Mouse (Mus musculus): ENCODE data around the gene Wdr54. TPM values are rescaled to one million over a fixed set of nuclear protein-coding genes. Genes with fewer than 3 reads are reported as not detected.

Wdr54 gene
- total and polyA plus RNA-seq, 3 experiments: 1.9 to 10.3 (median 7.8) TPM

DNA sequence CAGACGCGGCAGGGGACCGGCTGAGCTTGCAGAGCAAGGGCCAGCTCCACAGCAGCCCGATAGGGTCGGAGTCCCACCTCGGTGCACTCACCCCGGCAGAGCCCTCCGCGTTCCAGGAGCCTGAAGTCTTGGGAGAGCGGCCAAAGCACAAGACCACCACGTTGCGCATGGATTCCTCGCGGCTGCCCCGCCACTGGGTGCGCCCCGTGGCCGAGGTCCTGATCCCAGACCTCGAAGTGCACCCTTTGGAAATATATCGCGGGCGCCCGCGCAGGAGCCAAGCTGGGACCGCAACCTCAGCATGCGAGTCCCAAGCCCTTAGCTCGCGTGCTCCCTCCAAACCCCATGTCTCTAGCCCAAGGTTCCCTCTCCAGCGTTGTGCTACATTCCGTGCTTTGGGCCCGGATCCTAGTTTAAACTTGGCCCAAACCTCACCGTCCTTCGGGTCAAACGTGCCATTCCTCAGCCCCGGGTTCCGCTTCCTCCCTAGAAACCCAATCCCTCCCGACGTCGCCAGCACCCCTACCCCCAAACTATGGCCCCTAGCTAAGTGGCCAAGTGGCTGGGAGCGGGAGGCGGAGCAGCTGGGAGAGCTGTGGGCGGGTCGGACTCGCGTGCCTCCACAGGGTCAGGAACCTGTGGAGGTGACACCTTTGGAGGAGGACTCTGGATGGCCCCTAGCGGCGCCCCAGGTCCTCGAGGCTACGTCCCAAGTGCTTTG is 5.9 kb upstream of the Wdr54 start:
- no peak overlapping the region for H3K4me2 ChIP-seq (ENCODE audit: insufficient read depth, low read depth, poor library complexity, severe bottlenecking)
- H3K4me1 ChIP-seq (ENCODE audit: control insufficient read depth in 1 of 2, insufficient read depth in 2 of 2): peaks cover 0 to 17% of the 10 kb centered on the region in 2 experiments; a peak in 2 of 4 replicates
- H3K4me3 ChIP-seq (replicated peaks in 1 of 3; ENCODE audit: low read depth in 2 of 3, low read length in 2 of 3, poor library complexity in 1 of 3): no peak overlapping the region
- H3K27me3 ChIP-seq (replicated peaks): peaks cover 5% of the 10 kb centered on the region
- H3K9ac ChIP-seq (ENCODE audit: insufficient read depth, low read depth): no peak overlapping the region
- H3K27ac ChIP-seq (ENCODE audit: insufficient read depth, low read depth): no peak overlapping the region
- no peaks in the 10 kb centered on the region for H3K9me3 ChIP-seq (replicated peaks; ENCODE audit: low read length)
- no peaks in the 10 kb centered on the region; the same call in none of the 2 replicates for H3K79me2 ChIP-seq (replicated peaks; ENCODE audit: control insufficient read depth, extremely low read depth, insufficient read depth, poor library complexity, severe bottlenecking)
- TF ChIP-seq ELF1 (IDR thresholded peaks at IDR 0.05; ENCODE audit: low read depth, low read length): no peak
- no peak for TF ChIP-seq E2F4 (IDR thresholded peaks at IDR 0.05; ENCODE audit: insufficient replicate concordance, low read depth, low read length)
- TF ChIP-seq ETS1 (conservative IDR thresholded peaks at IDR 0.05; ENCODE audit: low read depth, low read length): no peak
- no peak for DNase-seq (ENCODE audit: extremely low read depth)
- dilution Hi-C loops (cut with MboI; ENCODE audit: extremely low pct_ligation_motif_present, extremely low pct_unique_long_range_greater_than_20kb, low sequenced_read_pairs): no loop called here
- H3K36me3 ChIP-seq (replicated peaks in 1 of 2; ENCODE audit: control insufficient read depth in 1 of 2, insufficient read depth in 1 of 2, low read length in 1 of 2): no peaks in the 10 kb centered on the region
- in situ Hi-C loops (cut with MboI; ENCODE audit: low pct_ligation_motif_present, low pct_unique_long_range_greater_than_20kb, low sequenced_read_pairs): no loop called here

DNA sequence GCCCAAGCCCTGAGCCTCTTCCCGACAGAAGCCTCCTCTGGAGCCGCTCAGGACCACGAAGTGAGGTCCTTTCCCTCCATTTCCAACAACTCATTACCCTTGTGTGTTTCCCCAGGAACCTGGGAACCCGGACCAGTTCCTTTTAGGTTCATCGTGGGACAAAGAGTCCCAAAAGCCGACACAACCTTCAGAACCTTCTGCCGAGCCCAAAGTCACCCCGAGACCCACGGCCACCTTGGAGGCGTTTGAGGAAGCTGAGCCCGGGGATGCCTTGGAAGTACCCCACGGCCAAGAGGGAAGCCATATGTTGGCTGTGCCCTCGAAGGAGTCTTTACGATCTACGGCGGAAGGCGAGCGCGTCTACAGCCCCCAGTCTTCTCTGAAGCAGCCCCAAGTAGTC is 5.2 kb upstream of the Wdr54 start:
- Histone ChIP-seq H3K9me3 (replicated peaks; ENCODE audit: low read length) (no peaks in the 10 kb centered on the region), H3K4me3 (replicated peaks in 1 of 3; ENCODE audit: low read depth in 2 of 3, low read length in 2 of 3, poor library complexity in 1 of 3) (no peak overlapping the region), H3K27me3 (replicated peaks) (peaks cover 5% of the 10 kb centered on the region), H3K4me2 (ENCODE audit: insufficient read depth, low read depth, poor library complexity, severe bottlenecking) (no peak overlapping the region), H3K36me3 (replicated peaks in 1 of 2; ENCODE audit: control insufficient read depth in 1 of 2, insufficient read depth in 1 of 2, low read length in 1 of 2) (no peaks in the 10 kb centered on the region), H3K4me1 (ENCODE audit: control insufficient read depth in 1 of 2, insufficient read depth in 2 of 2) (peaks cover 2 to 16% of the 10 kb centered on the region in 2 experiments; a peak in 3 of 4 replicates), H3K27ac (ENCODE audit: insufficient read depth, low read depth) (no peak overlapping the region), H3K79me2 (replicated peaks; ENCODE audit: control insufficient read depth, extremely low read depth, insufficient read depth, poor library complexity, severe bottlenecking) (no peaks in the 10 kb centered on the region; the same call in 1 of the 2 replicates), H3K9ac (ENCODE audit: insufficient read depth, low read depth) (no peak overlapping the region)
- no peak for DNase-seq (ENCODE audit: extremely low read depth)
- dilution Hi-C loops (cut with MboI; ENCODE audit: extremely low pct_ligation_motif_present, extremely low pct_unique_long_range_greater_than_20kb, low sequenced_read_pairs): no loop called here
- in situ Hi-C loops (cut with MboI; ENCODE audit: low pct_ligation_motif_present, low pct_unique_long_range_greater_than_20kb, low sequenced_read_pairs): no loop called here
- TF ChIP-seq MAX (IDR thresholded peaks at IDR 0.05; ENCODE audit: low read length) (no peak), JUND (conservative IDR thresholded peaks at IDR 0.05; ENCODE audit: low read depth, low read length) (no peak), POLR2A (IDR thresholded peaks at IDR 0.05; ENCODE audit: low read depth, low read length) (no peak), GABPA (IDR thresholded peaks at IDR 0.05; ENCODE audit: insufficient replicate concordance, low read depth, low read length) (no peak), CHD1 (IDR thresholded peaks at IDR 0.05; ENCODE audit: low read depth, low read length) (no peak), RAD21 (IDR thresholded peaks at IDR 0.05; ENCODE audit: low read depth, low read length) (no peak), BHLHE40 (IDR thresholded peaks at IDR 0.05; ENCODE audit: low read depth, low read length) (no peak), POLR2AphosphoS2 (IDR thresholded peaks at IDR 0.05; ENCODE audit: low read depth, low read length) (no peak), IRF4 (IDR thresholded peaks at IDR 0.05; ENCODE audit: low read depth, low read length) (no peak), SMC3 (IDR thresholded peaks at IDR 0.05; ENCODE audit: low read depth, low read length) (no peak), USF2 (conservative IDR thresholded peaks at IDR 0.05; ENCODE audit: low read depth, low read length) (no peak), MAZ (IDR thresholded peaks at IDR 0.05; ENCODE audit: low read depth, low read length) (no peak), ZKSCAN1 (IDR thresholded peaks at IDR 0.05; ENCODE audit: borderline replicate concordance, low read depth, low read length) (no peak), JUN (IDR thresholded peaks at IDR 0.05; ENCODE audit: insufficient read depth, low read depth, low read length) (no peak), CTCF (conservative IDR thresholded peaks at IDR 0.05 in 1 of 2, IDR thresholded peaks at IDR 0.05 in 1 of 2; ENCODE audit: low read depth in 2 of 2, low read length in 2 of 2) (no peak), TCF12 (IDR thresholded peaks at IDR 0.05; ENCODE audit: low read depth, low read length) (no peak), ZMIZ1 (IDR thresholded peaks at IDR 0.05; ENCODE audit: low read depth, low read length) (no peak), MAFK (IDR thresholded peaks at IDR 0.05; ENCODE audit: insufficient replicate concordance, low read length) (no peak), HCFC1 (IDR thresholded peaks at IDR 0.05; ENCODE audit: low read depth, low read length) (no peak), EP300 (IDR thresholded peaks at IDR 0.05; ENCODE audit: low read length) (no peak)

Measured in CH12.LX (cell line).